Comparison of ENCODE assay signal across 33 mouse cellular contexts in the genomic region with DNA sequence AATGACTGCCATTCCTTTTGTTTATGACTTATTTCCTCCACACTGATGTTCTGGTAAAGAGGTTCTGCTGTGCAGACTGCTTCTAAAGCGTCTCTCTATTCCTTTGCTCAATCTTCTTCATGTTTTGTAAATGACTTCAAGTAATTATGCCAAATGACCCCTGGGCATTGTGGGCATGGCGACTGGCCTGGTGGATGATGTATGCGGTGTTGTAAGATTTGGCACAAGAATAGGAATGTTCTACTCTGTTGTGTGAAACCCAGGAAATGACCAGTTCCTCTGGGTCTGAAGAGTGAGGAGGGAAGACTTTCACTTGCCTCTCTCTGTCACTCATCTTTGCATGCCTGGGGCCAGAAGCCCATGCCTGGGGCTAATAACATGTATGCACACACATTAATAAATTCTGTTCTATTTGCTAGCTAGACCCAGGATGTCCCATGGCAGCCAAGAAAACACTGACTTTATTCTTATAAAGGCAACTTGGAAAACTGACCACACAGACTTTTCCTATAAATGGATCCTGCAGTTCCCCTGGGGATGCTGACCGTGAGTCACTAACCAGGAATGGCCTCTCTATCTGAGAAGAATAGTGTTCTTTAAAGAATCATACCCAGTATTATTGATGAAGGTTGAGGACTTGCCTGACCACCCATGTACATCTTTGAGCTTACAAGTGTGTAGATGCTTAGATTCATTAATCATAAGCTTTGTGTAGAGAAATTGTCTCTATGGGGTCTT. TPM values are rescaled to one million over a fixed set of nuclear protein-coding genes. Genes with fewer than 3 reads are reported as not detected.
DNase-seq lines count a peak whose midpoint lies in the region; ATAC-seq lines count a peak whose summit lies in the region.
"Had no signal": no experiment of that assay in that cellular context is flagged by ENCODE, and none has a peak within 500 bp of the region (broad histone marks: within the 10 kb centered on the region; RNA-seq: fewer than 3 reads in every experiment).

No protein-coding gene starts in this region.

- no peak overlapping the region for H3K4me3 ChIP-seq in forebrain, embryonic 12.5 days (replicated peaks)
- H3K4me3 ChIP-seq in heart, embryonic 10.5 days = no peak overlapping the region
- H3K4me3 ChIP-seq: forebrain, embryonic 10.5 days; gastrocnemius, adult 2 months; heart, adult 2 months; left cerebral cortex, adult 2 months; limb, embryonic 12.5 days; liver, embryonic 15.5 days; neural tube, embryonic 12.5 days had no signal

- no peaks in the 10 kb centered on the region for H3K27me3 ChIP-seq in forebrain, embryonic 12.5 days
- H3K27me3 ChIP-seq in heart, embryonic 10.5 days (ENCODE audit: insufficient read depth, poor library complexity, severe bottlenecking) = no peaks in the 10 kb centered on the region
- H3K27me3 ChIP-seq: limb, embryonic 12.5 days; liver, embryonic 15.5 days; neural tube, embryonic 12.5 days had no signal

- H3K4me1 ChIP-seq in forebrain, embryonic 12.5 days = no peaks in the 10 kb centered on the region
- H3K4me1 ChIP-seq in heart, embryonic 10.5 days = no peaks in the 10 kb centered on the region
- H3K4me1 ChIP-seq: forebrain, embryonic 10.5 days; limb, embryonic 12.5 days; liver, embryonic 15.5 days; neural tube, embryonic 12.5 days had no signal

- H3K9me3 ChIP-seq in forebrain, embryonic 12.5 days = no peaks in the 10 kb centered on the region
- no peaks in the 10 kb centered on the region for H3K9me3 ChIP-seq in heart, embryonic 10.5 days
- H3K9me3 ChIP-seq: forebrain, embryonic 10.5 days; limb, embryonic 12.5 days; liver, embryonic 15.5 days; neural tube, embryonic 12.5 days had no signal

- no peak overlapping the region for H3K27ac ChIP-seq in forebrain, embryonic 12.5 days
- H3K27ac ChIP-seq in heart, embryonic 10.5 days = no peak overlapping the region
- H3K27ac ChIP-seq: forebrain, embryonic 10.5 days; gastrocnemius, adult 2 months; heart, adult 2 months; left cerebral cortex, adult 2 months; limb, embryonic 12.5 days; liver, embryonic 15.5 days; neural tube, embryonic 12.5 days; stomach, postnatal 0 days had no signal

- DNase-seq in adrenal gland, adult 2 months = peak; percentile 14
- DNase-seq in adrenal gland, adult 8-10 months = no peak
- peak; percentile 3 for DNase-seq in kidney, adult 9 months
- DNase-seq in kidney, postnatal 10 days = no peak
- peak; percentile 95 for DNase-seq in adipocyte (ENCODE audit: low spot score)
- no peak for DNase-seq in right cerebral cortex, adult 2 months (ENCODE audit: low spot score in 2 of 2)
- DNase-seq in heart, embryonic 10.5 days (ENCODE audit: low spot score) = no peak
- DNase-seq: cerebellum, adult 18-20 months; cerebellum, postnatal 10 days; gastrocnemius, adult 2 months; gastrocnemius, postnatal 36 days; heart, adult 2 months; kidney, adult 8-10 months; kidney, postnatal 25 days; lung, embryonic 14.5 days; lung, postnatal 14 days; right cerebral cortex, adult 18-20 months; right cerebral cortex, postnatal 4 days; thymus, adult 18-20 months; thymus, postnatal 25 days had no signal

- no peak for ATAC-seq in forebrain, embryonic 12.5 days (ENCODE audit: low FRiP score)
- ATAC-seq: CD4-positive, CD25-positive, alpha-beta regulatory T cell, adult 4 months; forebrain, embryonic 16.5 days; intestine, embryonic 16.5 days; midbrain, embryonic 16.5 days had no signal

- H3K4me2 ChIP-seq in forebrain, embryonic 12.5 days = no peak overlapping the region
- H3K4me2 ChIP-seq: limb, embryonic 12.5 days; liver, embryonic 15.5 days; lung, embryonic 14.5 days; neural tube, embryonic 12.5 days had no signal

- whole genome bisulfite sequencing in forebrain, embryonic 12.5 days = 86% methylated on average over 4 of the region's 4 CpGs
- 75% methylated on average over 4 of the region's 4 CpGs for WGBS in heart, embryonic 10.5 days

- no peak overlapping the region for H3K9ac ChIP-seq in forebrain, embryonic 12.5 days
- H3K9ac ChIP-seq: limb, embryonic 12.5 days; liver, embryonic 15.5 days; lung, embryonic 14.5 days; neural tube, embryonic 12.5 days had no signal

- no peaks in the 10 kb centered on the region for H3K36me3 ChIP-seq in forebrain, embryonic 12.5 days (replicated peaks)
- no peaks in the 10 kb centered on the region for H3K36me3 ChIP-seq in heart, embryonic 10.5 days
- H3K36me3 ChIP-seq: forebrain, embryonic 10.5 days; limb, embryonic 12.5 days; liver, embryonic 15.5 days; neural tube, embryonic 12.5 days had no signal

RNA-seq across cellular contexts. Expression of gene Ptx3, which starts 10.7 kb away (rescaled TPM):
- under 1 TPM; 0.14 to 0.20 TPM for total RNA-seq in adrenal gland, adult 2 months (2021)
- 0.12 TPM in 1 of 2 replicates, not detected in the other for polyA plus RNA-seq in adrenal gland, adult 2 months (2012; rRNA removed)
- under 1 TPM in 2 of 4 experiments, not detected in 2; 0.18 to 0.59 TPM for total RNA-seq in adrenal gland, adult 8-10 months (2022)
- polyA plus RNA-seq in forebrain, embryonic 12.5 days (2016; fragmentation: Nextera tagmentation; extraction: Ambion mirVana) = 34.9 and 45.4 TPM in 2 replicates
- polyA plus RNA-seq in heart, embryonic 10.5 days (2016; fragmentation: Nextera tagmentation; extraction: Ambion mirVana) = 2.2 and 4.4 TPM in 2 replicates
- total RNA-seq: liver, adult 2 months had no signal
- polyA plus RNA-seq: CD4-positive, CD25-positive, alpha-beta regulatory T cell, adult 4 months; liver, adult 2 months; spleen, adult 2 months had no signal

Comparison
In these comparisons a context has a peak if more than half of its experiments do, and no peak if none do; other contexts are left out.
1. DNase-seq: peak in adrenal gland, adult 2 months (single experiment), kidney, adult 9 months (single experiment) and adipocyte (single experiment); none in adrenal gland, adult 8-10 months (single experiment), kidney, postnatal 10 days (single experiment), right cerebral cortex, adult 2 months (0 of 2) and heart, embryonic 10.5 days (single experiment).